Mouse (Mus musculus) erythroid progenitor cell, adult 5-6 weeks (primary cell): ENCODE measurements around the gene Nhlrc1. TPM values are rescaled to one million over a fixed set of nuclear protein-coding genes. Genes with fewer than 3 reads are reported as not detected.

ENCODE experiments used
- ATAC-seq: replicated peaks from 2 replicates; pipeline ENCODE4 v1.8.0; 2016; ENCODE audit warnings: moderate number of reproducible peaks, mild to moderate bottlenecking, moderate TSS enrichment, inconsistent platforms; ENCODE audit not compliant: poor library complexity, low FRiP score, severe bottlenecking
- total RNA-seq, 2 experiments: library from RNA; stranded (forward) in 1 of 2; stranded (reverse) in 1 of 2; fragments of 150-400 nt in 1 of 2; fragments of 186-747, 209-891 nt in 1 of 2; gene quantifications; 2 replicates each; pipeline versions ENCODE4 v1.2.3 to v1.2.4; 2015 to 2017; ENCODE audit warnings: low replicate concordance in 2 of 2

Gene Nhlrc1
- total RNA-seq, 2 experiments from 2014 or later, result not detected

- ATAC-seq, result no peak
Measured at GRCm38 (mm10) chr13:47017259-47017658, 2.6 kb upstream of the Nhlrc1 start.

- ATAC-seq, result no peak
Measured at GRCm38 (mm10) chr13:47015195-47015501, 498 bp upstream of the Nhlrc1 start.

GRCm38 (mm10) chr13:47013740-47014139 is 910 bp downstream of the Nhlrc1 start:
- no peak for ATAC-seq

- no peak for ATAC-seq
Measured at GRCm38 (mm10) chr13:47001590-47001989, 13.1 kb downstream of the Nhlrc1 start.

- no peak for ATAC-seq
Measured at GRCm38 (mm10) chr13:46999498-46999897, 15.2 kb downstream of the Nhlrc1 start.

GRCm38 (mm10) chr13:46997355-46997754 is 17.3 kb downstream of the Nhlrc1 start:
- ATAC-seq, result no peak

GRCm38 (mm10) chr13:46993274-46993551 is 21.4 kb downstream of the Nhlrc1 start:
- no peak for ATAC-seq

GRCm38 (mm10) chr13:46992516-46993273 is 22.0 kb downstream of the Nhlrc1 start:
- ATAC-seq, result no peak

GRCm38 (mm10) chr13:46990376-46991011 is 24.2 kb downstream of the Nhlrc1 start:
- ATAC-seq, result no peak

GRCm38 (mm10) chr13:46987941-46988340 is 26.7 kb downstream of the Nhlrc1 start:
- ATAC-seq, result no peak

GRCm38 (mm10) chr13:46986208-46986607 is 28.4 kb downstream of the Nhlrc1 start:
- no peak for ATAC-seq

GRCm38 (mm10) chr13:46983878-46984277 is 30.8 kb downstream of the Nhlrc1 start:
- ATAC-seq, result no peak

- no peak for ATAC-seq
Measured at GRCm38 (mm10) chr13:46979836-46980490, 34.7 kb downstream of the Nhlrc1 start.

GRCm38 (mm10) chr13:46976532-46976931 is 38.1 kb downstream of the Nhlrc1 start:
- no peak for ATAC-seq

GRCm38 (mm10) chr13:46975930-46976329 is 38.7 kb downstream of the Nhlrc1 start:
- no peak for ATAC-seq

- no peak for ATAC-seq
Measured at GRCm38 (mm10) chr13:46975031-46975551, 39.6 kb downstream of the Nhlrc1 start.

GRCm38 (mm10) chr13:46970286-46970945 is 44.2 kb downstream of the Nhlrc1 start:
- no peak for ATAC-seq

- ATAC-seq, result no peak
Measured at GRCm38 (mm10) chr13:46968626-46969025, 46.0 kb downstream of the Nhlrc1 start.

GRCm38 (mm10) chr13:46967308-46967707 is 47.3 kb downstream of the Nhlrc1 start:
- no peak for ATAC-seq
